Mouse (Mus musculus): ENCODE measurements around the gene Usp49.
A peak's percentile ranks its signal among the peaks of the same experiment; 100 is the strongest.
"Not testable (repeated sequence)": the region's sequence is repeated elsewhere in the genome, so short reads cannot be mapped to it uniquely, and the experiment has no call there.

Usp49 gene

DNA sequence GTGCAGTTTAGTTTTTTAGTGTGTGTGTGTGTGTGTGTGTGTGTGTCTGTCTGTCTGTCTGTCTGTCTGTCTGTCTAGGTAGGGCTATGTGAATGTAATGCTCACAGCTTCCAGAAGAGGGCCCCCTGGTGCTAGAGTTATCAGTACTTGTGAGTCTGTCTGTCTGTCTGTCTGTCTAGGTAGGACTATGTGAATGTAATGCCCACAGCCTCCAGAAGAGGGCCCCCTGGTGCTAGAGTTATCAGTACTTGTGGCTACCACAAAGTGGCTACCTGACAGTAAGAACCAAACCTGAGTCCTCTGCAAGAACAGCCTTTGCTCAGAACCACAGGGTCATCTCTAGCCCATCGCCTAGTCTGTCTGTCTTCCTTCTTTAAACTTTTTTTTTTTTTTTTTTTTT, 16.2 kb downstream of the Usp49 start:
- peak; percentile 71 for DNase-seq (ENCODE audit: low read depth, low spot score)

DNA sequence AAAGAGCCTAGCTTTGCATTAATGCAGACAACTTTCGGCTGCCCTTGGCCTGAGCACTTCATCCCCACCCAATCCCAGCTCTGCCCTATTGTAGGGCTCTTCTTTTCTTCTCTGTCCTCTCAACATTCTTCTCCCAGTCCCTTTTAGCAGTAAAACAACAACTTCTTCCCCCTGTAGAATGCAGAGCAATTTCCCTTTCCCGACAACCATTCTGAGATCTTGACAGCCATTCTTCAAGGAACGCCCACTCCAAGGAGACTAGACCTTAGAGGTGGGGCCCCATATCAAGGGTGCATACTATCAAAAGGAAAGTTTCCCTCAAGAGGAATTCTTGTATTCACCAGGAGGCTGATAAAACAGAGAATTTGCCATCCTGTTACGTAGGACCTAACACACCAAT, 18.5 kb downstream of the Usp49 start:
- no peak for DNase-seq (ENCODE audit: low read depth, low spot score)

- DNase-seq (ENCODE audit: low read depth, low spot score), result no peak
Observed at GRCm38 (mm10) chr17:47651953-47652352, 21.5 kb downstream of the Usp49 start.

GRCm38 (mm10) chr17:47654346-47654745, 23.9 kb downstream of the Usp49 start:
- not testable (repeated sequence) for DNase-seq (ENCODE audit: low read depth, low spot score)

GRCm38 (mm10) chr17:47655697-47656096, 25.2 kb downstream of the Usp49 start:
- DNase-seq (ENCODE audit: low read depth, low spot score), result no peak

- no peak for DNase-seq (ENCODE audit: low read depth, low spot score)
Observed at GRCm38 (mm10) chr17:47657901-47658300, 27.4 kb downstream of the Usp49 start.

- peak; percentile 29 for DNase-seq (ENCODE audit: low read depth, low spot score)
Observed at GRCm38 (mm10) chr17:47658741-47659243, 28.3 kb downstream of the Usp49 start.

DNA sequence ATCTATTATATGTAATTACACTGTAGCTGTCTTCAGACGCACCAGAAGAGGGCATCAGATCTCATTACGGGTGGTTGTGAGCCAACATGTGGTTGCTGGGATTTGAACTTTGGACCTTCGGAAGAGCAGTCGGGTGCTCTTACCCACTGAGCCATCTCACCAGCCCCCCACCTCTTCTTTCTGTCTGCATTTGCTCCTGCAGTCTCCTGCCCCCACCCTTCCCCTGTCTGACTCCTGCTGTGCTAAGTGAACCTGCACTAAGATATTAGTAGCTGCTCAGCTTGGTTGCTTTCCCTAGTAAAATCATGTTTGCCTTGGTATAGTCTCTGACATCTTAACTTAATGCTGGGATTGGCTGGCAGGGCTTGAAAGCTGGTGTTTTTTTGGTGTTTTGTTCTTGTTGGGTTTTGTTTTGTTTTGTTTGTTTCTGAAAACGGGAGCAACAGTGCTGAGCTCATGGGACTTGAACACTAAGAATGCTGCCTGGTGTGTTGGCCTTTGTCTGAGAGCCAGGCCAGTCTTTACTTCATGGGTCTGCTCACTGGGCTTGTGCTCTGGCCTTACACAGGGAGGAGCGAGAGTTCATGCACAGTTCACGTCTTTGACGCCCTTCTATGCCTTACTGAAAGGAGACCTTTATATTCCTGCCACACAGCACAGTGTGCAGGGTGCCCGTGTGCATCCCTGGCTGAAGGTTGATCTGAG, 32.7 kb downstream of the Usp49 start:
- no peak for DNase-seq (ENCODE audit: low read depth, low spot score)

GRCm38 (mm10) chr17:47664474-47664873, 34.0 kb downstream of the Usp49 start:
- no peak for DNase-seq (ENCODE audit: low read depth, low spot score)

DNA sequence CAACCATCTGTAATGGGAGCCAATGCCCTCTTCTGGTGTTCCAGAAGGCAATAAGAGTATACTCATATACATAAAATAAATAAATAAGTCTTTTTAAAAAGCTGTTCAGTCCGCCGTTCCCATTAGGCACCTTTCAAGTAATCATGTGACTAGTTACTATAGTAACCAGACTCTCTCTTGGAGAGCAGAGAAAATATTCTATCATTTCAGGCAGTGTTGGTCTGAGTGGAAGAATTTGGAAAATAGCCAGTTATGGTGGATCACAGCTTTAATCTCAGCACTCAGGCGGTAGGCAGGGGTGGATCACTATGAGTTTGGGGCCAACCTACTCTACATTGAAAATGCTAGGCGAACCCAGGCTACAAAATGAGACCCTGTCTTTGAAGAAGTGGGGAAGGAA, 38.7 kb downstream of the Usp49 start:
- no peak for DNase-seq (ENCODE audit: low read depth, low spot score)

GRCm38 (mm10) chr17:47671988-47672310, 41.5 kb downstream of the Usp49 start:
- no peak for DNase-seq (ENCODE audit: low read depth, low spot score)

GRCm38 (mm10) chr17:47672311-47673111, 42.0 kb downstream of the Usp49 start:
- DNase-seq (ENCODE audit: low read depth, low spot score), result peak; percentile 70

- no peak for DNase-seq (ENCODE audit: low read depth, low spot score)
Observed at GRCm38 (mm10) chr17:47676581-47676980, 46.1 kb downstream of the Usp49 start.

GRCm38 (mm10) chr17:47678238-47678637, 47.7 kb downstream of the Usp49 start:
- no peak for DNase-seq (ENCODE audit: low read depth, low spot score)

GRCm38 (mm10) chr17:47678702-47679101, 48.2 kb downstream of the Usp49 start:
- DNase-seq (ENCODE audit: low read depth, low spot score), result no peak

DNA sequence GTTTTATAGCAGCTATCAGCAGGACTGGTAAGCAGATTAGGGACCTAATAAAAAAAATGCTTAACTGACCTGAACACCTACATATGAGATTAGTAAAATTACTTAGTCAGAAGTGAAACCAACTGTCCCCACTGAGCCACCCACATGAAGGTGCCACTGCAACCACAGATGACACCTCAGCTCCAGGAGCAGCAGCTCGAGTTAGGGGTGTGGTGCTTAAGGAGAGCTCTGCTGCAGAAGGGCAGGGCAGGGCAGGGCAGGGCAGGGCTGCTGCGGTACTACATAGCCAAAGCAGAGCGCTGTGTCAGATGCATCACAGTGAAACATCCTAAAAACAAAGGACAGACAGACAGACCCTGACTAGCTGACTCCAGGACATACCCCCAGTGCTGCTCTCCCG, 52.3 kb downstream of the Usp49 start:
- no peak for DNase-seq (ENCODE audit: low read depth, low spot score)

DNA sequence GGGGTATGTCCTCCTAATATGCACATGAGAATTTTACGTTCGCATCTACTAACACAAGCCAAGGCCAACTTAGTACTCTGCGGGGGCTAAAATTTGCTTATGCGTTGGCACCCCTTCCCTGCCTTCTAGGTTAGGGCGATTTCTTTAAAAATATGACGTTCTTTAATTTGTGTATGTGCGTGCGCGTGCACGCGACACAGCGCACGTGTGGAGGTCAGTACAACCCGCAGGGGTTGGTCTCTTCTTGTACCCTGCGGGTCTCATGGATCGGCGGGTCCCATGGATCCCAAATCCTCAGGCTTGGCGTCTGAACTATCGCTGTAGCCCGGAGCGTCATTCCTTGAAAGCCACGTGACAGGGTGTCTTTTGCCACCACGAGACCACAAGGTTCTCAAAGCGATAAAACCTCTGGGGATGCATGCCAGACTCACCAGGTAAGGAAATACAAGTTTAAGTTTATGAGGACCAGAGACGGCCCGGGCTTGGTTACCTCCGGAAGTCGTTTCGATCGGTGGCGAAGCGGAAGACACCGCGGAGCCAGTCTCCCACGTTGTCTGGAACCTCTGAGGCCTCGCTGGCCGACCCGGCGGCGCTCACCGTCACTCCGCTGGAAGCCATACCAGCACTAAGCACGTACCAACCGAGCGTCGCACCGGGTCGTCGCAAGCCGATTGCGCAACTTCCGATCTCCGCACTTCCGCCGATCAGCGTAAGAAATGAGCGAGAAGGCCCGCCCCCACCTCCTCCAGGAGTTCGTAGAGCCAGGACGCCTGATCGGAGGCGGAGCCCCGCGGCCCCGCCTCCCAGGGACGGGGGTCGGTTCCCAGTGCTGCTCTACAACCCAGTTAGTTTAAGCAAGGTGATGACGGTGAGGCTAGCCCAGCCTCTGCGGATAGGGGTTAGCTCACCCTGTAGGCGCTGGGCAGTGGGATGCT, 57.2 kb downstream of the Usp49 start:
- DNase-seq (ENCODE audit: low read depth, low spot score), result peak; percentile 96

GRCm38 (mm10) chr17:47688344-47688607, 57.8 kb downstream of the Usp49 start, which contains the start of gene Tomm6:
Tomm6 (minus strand) TSS chr17:47688386.
- no peak for DNase-seq (ENCODE audit: low read depth, low spot score)

- DNase-seq (ENCODE audit: low read depth, low spot score), result no peak
Observed at GRCm38 (mm10) chr17:47688608-47689575, 58.4 kb downstream of the Usp49 start, which contains the start of gene Frs3. Frs3 (plus strand) TSS chr17:47689030.

- DNase-seq (ENCODE audit: low read depth, low spot score), result no peak
Observed at GRCm38 (mm10) chr17:47689894-47690293, 59.4 kb downstream of the Usp49 start.

- no peak for DNase-seq (ENCODE audit: low read depth, low spot score)
Observed at GRCm38 (mm10) chr17:47691650-47692049, 61.2 kb downstream of the Usp49 start.

Measured in skeletal muscle tissue, adult 2 months (tissue).